9 mouse cellular contexts compared by ENCODE assay signal in the genomic region with DNA sequence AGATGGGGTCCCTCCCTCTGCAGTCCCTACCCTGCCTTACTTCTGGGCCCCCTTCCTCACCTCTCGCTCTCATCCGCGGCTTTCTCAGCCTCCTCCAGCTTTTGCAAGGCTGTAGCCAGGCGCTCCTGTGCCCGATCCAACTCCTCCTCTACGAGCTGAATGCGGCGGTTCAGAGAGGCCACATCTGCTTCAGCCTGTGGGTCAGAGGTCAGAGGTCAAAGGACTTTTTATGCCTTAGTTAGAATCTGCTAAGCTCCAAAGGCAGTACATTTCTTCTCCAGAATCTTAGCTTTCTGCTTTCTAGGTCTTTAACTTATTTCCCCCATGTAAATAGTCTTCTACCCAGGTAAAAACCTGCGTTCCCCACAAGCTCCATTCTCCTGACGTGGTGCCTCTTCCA. TPM values are rescaled to one million over a fixed set of nuclear protein-coding genes. Genes with fewer than 3 reads are reported as not detected.
DNase-seq lines count a peak whose midpoint lies in the region; ATAC-seq and TF ChIP-seq lines count a peak whose summit lies in the region.
"Had no signal": no experiment of that assay in that cellular context is flagged by ENCODE, and none has a peak within 500 bp of the region (broad histone marks: within the 10 kb centered on the region; RNA-seq: fewer than 3 reads in every experiment).

No protein-coding gene starts in this region.

- DNase-seq in heart, adult 2 months: peak in 1 of 2 experiments; percentile 16
- no peak for DNase-seq in heart, adult 9 months (ENCODE audit: low spot score in 2 of 2)
- DNase-seq in embryo, embryonic 10.5 days (ENCODE audit: low spot score): peak; percentile 65
- no peak for DNase-seq in hindbrain, embryonic 14.5 days (ENCODE audit: low spot score)
- no peak for DNase-seq in layer of hippocampus, adult 9-10 months (ENCODE audit: low spot score)
- no peak for DNase-seq in thymus, postnatal 14 days

- H3K4me1 ChIP-seq in heart, adult 2 months (ENCODE audit: control insufficient read depth, insufficient read depth, low read length): no peaks in the 10 kb centered on the region; the same call in 1 of the 2 replicates
- H3K4me1 ChIP-seq in hindbrain, embryonic 14.5 days (replicated peaks; ENCODE audit: control insufficient read depth, insufficient read depth, low read length): peaks cover 12% of the 10 kb centered on the region
- H3K4me1 ChIP-seq in midbrain, embryonic 12.5 days: peaks cover 30% of the 10 kb centered on the region

- no peaks in the 10 kb centered on the region for H3K79me2 ChIP-seq in heart, adult 2 months (replicated peaks; ENCODE audit: control insufficient read depth, insufficient read depth, low read length)

- 45% methylated on average over 10 of the region's 10 CpGs for WGBS in heart, adult 2 months
- WGBS in hindbrain, embryonic 14.5 days: 13% methylated on average over 10 of the region's 10 CpGs
- WGBS in midbrain, embryonic 12.5 days: 12% methylated on average over 10 of the region's 10 CpGs

- H3K4me3 ChIP-seq in heart, adult 2 months: peak overlapping the region; percentile 15; the same call in 1 of the 2 replicates
- no peak overlapping the region for H3K4me3 ChIP-seq in hindbrain, embryonic 14.5 days (replicated peaks; ENCODE audit: low read length)
- no peak overlapping the region for H3K4me3 ChIP-seq in midbrain, embryonic 12.5 days

- no peaks in the 10 kb centered on the region for H3K27me3 ChIP-seq in heart, adult 2 months (ENCODE audit: control insufficient read depth, insufficient read depth, low read length)
- H3K27me3 ChIP-seq in hindbrain, embryonic 14.5 days (ENCODE audit: control insufficient read depth, insufficient read depth, low read length): peaks cover 33% of the 10 kb centered on the region
- peaks cover 61% of the 10 kb centered on the region for H3K27me3 ChIP-seq in midbrain, embryonic 12.5 days

- peak overlapping the region; percentile 42 for H3K4me2 ChIP-seq in hindbrain, embryonic 14.5 days (replicated peaks)
- peak overlapping the region; percentile 36; the same call in 1 of the 2 replicates for H3K4me2 ChIP-seq in midbrain, embryonic 12.5 days (replicated peaks)

- H3K36me3 ChIP-seq in heart, adult 2 months (ENCODE audit: control insufficient read depth, insufficient read depth, low read length): no peaks in the 10 kb centered on the region
- no peaks in the 10 kb centered on the region for H3K36me3 ChIP-seq in hindbrain, embryonic 14.5 days (replicated peaks; ENCODE audit: control insufficient read depth, insufficient read depth)
- H3K36me3 ChIP-seq in midbrain, embryonic 12.5 days: no peaks in the 10 kb centered on the region

- no peak overlapping the region for H3K9ac ChIP-seq in heart, adult 2 months (ENCODE audit: low read depth, low read length)
- H3K9ac ChIP-seq in hindbrain, embryonic 14.5 days: no peak overlapping the region
- H3K9ac ChIP-seq in midbrain, embryonic 12.5 days (replicated peaks): no peak overlapping the region

- no peak overlapping the region; the same call in 1 of the 2 replicates for H3K27ac ChIP-seq in heart, adult 2 months
- no peak overlapping the region for H3K27ac ChIP-seq in hindbrain, embryonic 14.5 days
- no peak overlapping the region for H3K27ac ChIP-seq in midbrain, embryonic 12.5 days (replicated peaks)

- TF ChIP-seq POLR2A in heart, adult 2 months (IDR thresholded peaks at IDR 0.05; ENCODE audit: insufficient read depth, low read depth, low read length): no peak

- ATAC-seq in hindbrain, embryonic 14.5 days (ENCODE audit: low FRiP score): no peak
- ATAC-seq in midbrain, embryonic 12.5 days (ENCODE audit: low FRiP score, low read depth): no peak
- ATAC-seq in monocyte, adult 5-6 weeks (replicated peaks; ENCODE audit: insufficient number of reproducible peaks, low FRiP score, low TSS enrichment, poor library complexity, severe bottlenecking): no peak

- no peak for TF ChIP-seq EP300 in heart, adult 2 months (IDR thresholded peaks at IDR 0.05; ENCODE audit: insufficient read depth, low read depth, low read length)

- no peak for TF ChIP-seq CTCF in heart, adult 2 months (IDR thresholded peaks at IDR 0.05)

- no peaks in the 10 kb centered on the region for H3K9me3 ChIP-seq in hindbrain, embryonic 14.5 days (ENCODE audit: control insufficient read depth, low read length)
- no peaks in the 10 kb centered on the region for H3K9me3 ChIP-seq in midbrain, embryonic 12.5 days

- intact Hi-C loops in heart, adult 2 months (cut with DNase I): no loop called here

RNA-seq across cellular contexts. Expression of a gene that starts 4.0 kb away (rescaled TPM):
- 10 to 100 TPM; 35.4 to 41.2 TPM for total RNA-seq in heart, adult 2 months (2021)
- 41.8 and 44.9 TPM in 2 replicates for polyA plus RNA-seq in heart, adult 2 months (2012; rRNA removed)
- polyA plus RNA-seq in hindbrain, embryonic 14.5 days (2014; fragmentation: Nextera tagmentation; extraction: Ambion mirVana): 9.1 and 10.8 TPM in 2 replicates
- polyA plus RNA-seq in midbrain, embryonic 12.5 days (2016; fragmentation: Nextera tagmentation; extraction: Ambion mirVana): 46.0 and 61.3 TPM in 2 replicates
- 4.7 TPM in 1 of 3 replicates, not detected in the others for total RNA-seq in monocyte, adult 5-6 weeks (2017)

RNA-seq across cellular contexts. Expression of a gene that starts 12.8 kb away (rescaled TPM):
- under 1 TPM; 0.11 to 0.34 TPM for total RNA-seq in heart, adult 2 months (2021)
- 0.32 and 0.55 TPM in 2 replicates for polyA plus RNA-seq in heart, adult 2 months (2012; rRNA removed)
- polyA plus RNA-seq in hindbrain, embryonic 14.5 days (2014; fragmentation: Nextera tagmentation; extraction: Ambion mirVana): 0.16 and 0.26 TPM in 2 replicates
- 0.52 and 0.61 TPM in 2 replicates for polyA plus RNA-seq in midbrain, embryonic 12.5 days (2016; fragmentation: Nextera tagmentation; extraction: Ambion mirVana)
- 0.75 to 1.7 TPM (median 1.0 TPM) in 3 replicates for total RNA-seq in monocyte, adult 5-6 weeks (2017)

RNA-seq across cellular contexts. Expression of a gene that starts 20.1 kb away (rescaled TPM):
- under 1 TPM; 0.30 to 0.31 TPM for total RNA-seq in heart, adult 2 months (2021)
- 1.6 and 1.7 TPM in 2 replicates for polyA plus RNA-seq in heart, adult 2 months (2012; rRNA removed)
- 4.7 and 6.1 TPM in 2 replicates for polyA plus RNA-seq in hindbrain, embryonic 14.5 days (2014; fragmentation: Nextera tagmentation; extraction: Ambion mirVana)
- 33.1 TPM in 2 replicates for polyA plus RNA-seq in midbrain, embryonic 12.5 days (2016; fragmentation: Nextera tagmentation; extraction: Ambion mirVana)
- 0.97 to 3.4 TPM (median 2.1 TPM) in 3 replicates for total RNA-seq in monocyte, adult 5-6 weeks (2017)

RNA-seq across cellular contexts. Expression of a gene that starts 26.9 kb away (rescaled TPM):
- 10 to 100 TPM; 29.8 to 33.8 TPM for total RNA-seq in heart, adult 2 months (2021)
- polyA plus RNA-seq in heart, adult 2 months (2012; rRNA removed): 50.8 and 67.9 TPM in 2 replicates
- polyA plus RNA-seq in hindbrain, embryonic 14.5 days (2014; fragmentation: Nextera tagmentation; extraction: Ambion mirVana): 80.3 and 92.0 TPM in 2 replicates
- 45.0 and 47.9 TPM in 2 replicates for polyA plus RNA-seq in midbrain, embryonic 12.5 days (2016; fragmentation: Nextera tagmentation; extraction: Ambion mirVana)
- 21.2 to 29.5 TPM (median 29.3 TPM) in 3 replicates for total RNA-seq in monocyte, adult 5-6 weeks (2017)

RNA-seq across cellular contexts. Expression of a gene that starts 36.0 kb away (rescaled TPM):
- total RNA-seq in heart, adult 2 months (2021): under 1 TPM in 1 of 2 experiments, not detected in 1; 0.31 TPM
- polyA plus RNA-seq in heart, adult 2 months (2012; rRNA removed): not detected in 2 replicates
- not detected in 2 replicates for polyA plus RNA-seq in hindbrain, embryonic 14.5 days (2014; fragmentation: Nextera tagmentation; extraction: Ambion mirVana)
- polyA plus RNA-seq in midbrain, embryonic 12.5 days (2016; fragmentation: Nextera tagmentation; extraction: Ambion mirVana): not detected in 2 replicates
- 0.49 to 5.0 TPM (median 0.64 TPM) in 3 replicates for total RNA-seq in monocyte, adult 5-6 weeks (2017)
- polyA plus RNA-seq: brain, embryonic 14.5 days had no signal
